Mouse (Mus musculus) ES-E14 (cell line): ENCODE measurements around the gene Sv2c. TPM values are rescaled to one million over a fixed set of nuclear protein-coding genes. Genes with fewer than 3 reads are reported as not detected.

ENCODE experiments used
- DNase-seq: peaks from one replicate; pipeline ENCODE4 v3.0.0-alpha.2; 2013; ENCODE audit warnings: low read depth, low spot score
- H3K27ac ChIP-seq: 2 replicates; pipeline ENCODE4 v1.5.1; 2012; ENCODE audit warnings: low read depth, mild to moderate bottlenecking, low read length, moderate library complexity, mixed read lengths; ENCODE audit not compliant: poor library complexity, insufficient read depth, severe bottlenecking
- H3K36me3 ChIP-seq: 2 replicates; pipeline ENCODE4 v1.6.1; 2012; ENCODE audit warnings: mild to moderate bottlenecking, low read length, moderate library complexity, mixed read lengths; ENCODE audit not compliant: control insufficient read depth, poor library complexity, insufficient read depth, severe bottlenecking
- H3K4me1 ChIP-seq, 2 experiments: fragments of 150-350 bp in 1 of 2; sonication (generic) in 1 of 2; 2 replicates each; pipeline ENCODE4 v1.6.1; 2012; ENCODE audit warnings: low read length in 2 of 2, mild to moderate bottlenecking in 1 of 2, mixed read lengths in 1 of 2; ENCODE audit not compliant: control insufficient read depth in 2 of 2, insufficient read depth in 2 of 2, poor library complexity in 1 of 2
- H3K4me3 ChIP-seq, 2 experiments: fragments of 150-350 bp in 1 of 2; sonication (generic) in 1 of 2; 2 replicates each; pipeline ENCODE4 v1.5.1; 2012; ENCODE audit warnings: low read length in 2 of 2, low read depth in 1 of 2, mild to moderate bottlenecking in 1 of 2, mixed read lengths in 1 of 2; ENCODE audit not compliant: insufficient read depth in 1 of 2, poor library complexity in 1 of 2, severe bottlenecking in 1 of 2
- H3K9ac ChIP-seq: 2 replicates; pipeline ENCODE4 v1.6.1; 2012; ENCODE audit warnings: low read depth, mild to moderate bottlenecking, low read length, mixed read lengths; ENCODE audit not compliant: poor library complexity, insufficient read depth, severe bottlenecking
- H3K9me3 ChIP-seq: fragments of 150-350 bp; sonication (generic); 2 replicates; pipeline ENCODE4 v1.6.1; 2012; ENCODE audit warnings: low read depth, mild to moderate bottlenecking, low read length; ENCODE audit not compliant: control insufficient read depth, insufficient read depth
- CHD2 ChIP-seq: IDR thresholded peaks from 2 replicates; pipeline ENCODE4 v1.6.1; 2014; ENCODE audit warnings: mild to moderate bottlenecking, low read depth, low read length, inconsistent platforms
- HCFC1 ChIP-seq: IDR thresholded peaks from 2 replicates; pipeline ENCODE4 v1.6.1; 2012; ENCODE audit warnings: low read length, inconsistent platforms, borderline replicate concordance; ENCODE audit not compliant: insufficient read depth
- MAFK ChIP-seq: IDR thresholded peaks from 2 replicates; pipeline ENCODE4 v1.6.1; 2014; ENCODE audit warnings: mild to moderate bottlenecking, low read depth, low read length, inconsistent platforms; ENCODE audit not compliant: insufficient read depth
- ZC3H11A ChIP-seq: IDR thresholded peaks from 2 replicates; pipeline ENCODE4 v1.6.1; 2012; ENCODE audit warnings: low read depth, mild to moderate bottlenecking, inconsistent platforms, low read length, borderline replicate concordance
- ZNF384 ChIP-seq: IDR thresholded peaks from 2 replicates; pipeline ENCODE4 v1.6.1; 2012; ENCODE audit warnings: low read depth, low read length, inconsistent platforms
- in situ Hi-C, 2 experiments: fragments of 600-800 bp; cut with MboI; formaldehyde crosslinking; loops; one replicate each; pipeline ENCODE4 v1.15.1; 2025; ENCODE audit warnings: low sequenced_read_pairs in 2 of 2, inconsistent platforms in 1 of 2; ENCODE audit not compliant: unreplicated experiment in 2 of 2
- total RNA-seq: library from RNA; depleted of rRNA; stranded (reverse); fragments of 300-350 nt; gene quantifications from 2 replicates; pipeline ENCODE4 v1.2.3, GENCODE M21; 2012; rRNA removed

Sv2c gene
- total RNA-seq, result 0.89 and 1.9 TPM in 2 replicates

DNA sequence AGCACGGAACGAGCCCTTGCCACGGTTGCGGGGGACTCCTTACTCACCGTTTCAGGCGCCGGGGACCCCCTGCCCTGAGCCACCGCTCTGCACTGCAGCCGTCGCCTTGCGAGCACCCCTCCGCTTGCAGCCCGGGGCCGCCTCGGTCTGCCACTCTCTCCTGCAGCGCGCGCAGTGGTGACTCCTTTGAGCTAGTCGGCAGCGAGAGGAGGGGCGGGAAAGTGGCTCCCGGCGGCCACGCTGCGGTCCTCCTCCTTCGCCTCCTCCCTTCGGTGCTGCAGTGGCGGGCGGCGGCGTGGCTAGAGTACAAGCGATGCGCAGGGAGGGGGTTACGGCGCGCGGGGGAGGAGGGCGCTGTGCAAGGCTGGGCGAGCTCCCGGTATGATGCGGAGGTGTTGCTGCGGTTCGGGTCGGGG is at the start of gene Sv2c:
TSS of gene Sv2c (minus strand) at position 177 of the 416 bp plus-strand sequence.
- peak; percentile 69 for DNase-seq
- no peak for TF ChIP-seq ZC3H11A
- TF ChIP-seq CHD2, result no peak
- no peak for TF ChIP-seq MAFK
- no peak for TF ChIP-seq HCFC1
- TF ChIP-seq ZNF384, result no peak
- Histone ChIP-seq H3K36me3 (no peaks in the 10 kb centered on the region), H3K4me1 (peaks cover 0 to 2% of the 10 kb centered on the region in 2 experiments; a peak in 1 of 4 replicates), H3K9ac (peak within 1 kb of the TSS; percentile 6; the same call in 1 of the 2 replicates), H3K27ac (no peak within 1 kb of the TSS), H3K9me3 (no peaks in the 10 kb centered on the region), H3K4me3 (peak within 1 kb of the TSS; percentile 67 to 77)
- in situ Hi-C loops, result no loop called here

- Histone ChIP-seq H3K4me1 (no peaks in the 10 kb centered on the region), H3K27ac (no peak overlapping the region), H3K9me3 (no peaks in the 10 kb centered on the region), H3K4me3 (no peak overlapping the region), H3K9ac (no peak overlapping the region), H3K36me3 (no peaks in the 10 kb centered on the region)
- TF ChIP-seq MAFK (no peak), HCFC1 (no peak), ZNF384 (no peak), CHD2 (no peak), ZC3H11A (no peak)
- in situ Hi-C loops, result no loop called here
- DNase-seq, result no peak
Observed at GRCm38 (mm10) chr13:96180671-96181161, 48.3 kb upstream of the Sv2c start.

DNA sequence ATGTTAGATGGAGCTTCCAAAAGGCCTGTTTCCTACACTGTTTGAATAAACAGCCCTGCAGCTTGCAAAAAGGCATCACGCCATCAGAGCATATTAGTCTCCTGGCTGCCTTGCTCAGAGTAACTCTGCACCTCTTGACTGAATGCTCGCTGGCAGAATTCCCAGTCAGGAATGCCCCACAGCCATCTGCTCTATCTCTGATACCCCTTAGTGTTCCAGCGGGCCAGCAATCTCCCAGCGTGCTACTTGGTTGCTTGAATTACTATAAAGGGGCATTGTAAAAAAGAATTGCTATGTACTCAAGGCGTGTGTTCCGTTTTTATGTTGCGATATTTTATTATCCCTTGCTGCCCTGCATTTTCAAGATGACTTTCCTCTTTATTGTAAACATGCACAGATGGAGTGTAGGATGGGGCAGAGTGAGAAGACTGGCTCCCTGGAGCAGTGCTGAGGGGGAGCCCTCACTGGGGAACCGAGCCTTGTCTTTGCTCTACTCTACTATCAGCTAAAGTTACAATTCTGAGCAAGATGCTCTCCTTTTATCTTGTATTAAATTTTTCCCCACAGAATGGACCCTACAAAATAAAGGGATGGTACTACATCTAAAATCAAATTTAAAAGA is 43.3 kb upstream of the Sv2c start:
- Histone ChIP-seq H3K9ac (no peak overlapping the region), H3K4me1 (peaks cover 0 to 2% of the 10 kb centered on the region in 2 experiments; a peak in 1 of 4 replicates), H3K9me3 (no peaks in the 10 kb centered on the region), H3K27ac (no peak overlapping the region), H3K36me3 (no peaks in the 10 kb centered on the region), H3K4me3 (no peak overlapping the region)
- in situ Hi-C loops, result no loop called here
- no peak for DNase-seq
- TF ChIP-seq ZNF384 (no peak), ZC3H11A (no peak), HCFC1 (no peak), CHD2 (no peak), MAFK (no peak)

DNA sequence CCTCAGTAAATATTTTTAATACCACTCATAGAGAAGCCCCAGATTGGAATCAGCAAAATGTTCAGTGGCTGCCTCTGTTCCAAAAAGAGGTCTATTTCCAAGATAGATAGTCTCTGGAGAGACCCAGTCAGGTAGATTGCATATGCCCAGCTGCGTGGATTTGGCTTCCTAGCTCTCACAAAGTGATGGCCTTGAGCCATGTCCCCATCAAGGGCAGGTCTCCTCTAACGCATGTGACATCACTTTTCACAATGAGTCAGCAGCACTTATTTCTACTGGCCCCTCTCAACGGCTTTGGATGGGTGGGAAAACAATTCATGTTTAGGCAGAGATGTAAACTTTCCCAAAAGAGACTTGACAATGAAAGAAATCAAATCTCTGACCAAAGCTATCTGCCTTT is 41.3 kb upstream of the Sv2c start:
- Histone ChIP-seq H3K9ac (no peak overlapping the region), H3K36me3 (no peaks in the 10 kb centered on the region), H3K9me3 (no peaks in the 10 kb centered on the region), H3K4me1 (peaks cover 0 to 2% of the 10 kb centered on the region in 2 experiments; a peak in 1 of 4 replicates), H3K27ac (no peak overlapping the region), H3K4me3 (no peak overlapping the region)
- in situ Hi-C loops, result no loop called here
- no peak for DNase-seq
- TF ChIP-seq ZNF384, result no peak
- no peak for TF ChIP-seq ZC3H11A

GRCm38 (mm10) chr13:96172290-96172689 is 39.9 kb upstream of the Sv2c start:
- Histone ChIP-seq H3K9me3 (no peaks in the 10 kb centered on the region), H3K9ac (no peak overlapping the region), H3K4me3 (no peak overlapping the region), H3K27ac (no peak overlapping the region), H3K36me3 (no peaks in the 10 kb centered on the region), H3K4me1 (peaks cover 0 to 2% of the 10 kb centered on the region in 2 experiments; a peak in 1 of 4 replicates)
- TF ChIP-seq MAFK (no peak), ZC3H11A (no peak), HCFC1 (no peak), CHD2 (no peak), ZNF384 (no peak)
- no peak for DNase-seq
- in situ Hi-C loops, result no loop called here
